Mouse (Mus musculus): ENCODE data around the gene Rbfox2.
A peak's percentile ranks its signal among the peaks of the same experiment; 100 is the strongest.

Rbfox2 gene

GRCm38 (mm10) chr15:77268415-77268814 lies 38.4 kb downstream of the Rbfox2 start:
- no peak for DNase-seq

- DNase-seq: no peak
Measured at GRCm38 (mm10) chr15:77265318-77265717, 41.5 kb downstream of the Rbfox2 start.

- DNase-seq: no peak
Measured at GRCm38 (mm10) chr15:77264314-77264713, 42.5 kb downstream of the Rbfox2 start.

GRCm38 (mm10) chr15:77262782-77263181 lies 44.0 kb downstream of the Rbfox2 start:
- no peak for DNase-seq

- DNase-seq: peak; percentile 63
Measured at GRCm38 (mm10) chr15:77257437-77258229, 49.2 kb downstream of the Rbfox2 start.

- no peak for DNase-seq
Measured at GRCm38 (mm10) chr15:77256782-77257181, 50.0 kb downstream of the Rbfox2 start.

- no peak for DNase-seq
Measured at GRCm38 (mm10) chr15:77254636-77255035, 52.2 kb downstream of the Rbfox2 start.

GRCm38 (mm10) chr15:77254128-77254527 lies 52.7 kb downstream of the Rbfox2 start:
- DNase-seq: no peak

GRCm38 (mm10) chr15:77251706-77252105 lies 55.1 kb downstream of the Rbfox2 start:
- DNase-seq: no peak

- no peak for DNase-seq
Measured at GRCm38 (mm10) chr15:77250806-77251205, 56.0 kb downstream of the Rbfox2 start.

- DNase-seq: no peak
Measured at GRCm38 (mm10) chr15:77249421-77249820, 57.4 kb downstream of the Rbfox2 start.

- DNase-seq: peak; percentile 82
Measured at GRCm38 (mm10) chr15:77245418-77246365, 61.1 kb downstream of the Rbfox2 start.

- no peak for DNase-seq
Measured at GRCm38 (mm10) chr15:77244634-77245033, 62.2 kb downstream of the Rbfox2 start.

GRCm38 (mm10) chr15:77243876-77244560 lies 62.8 kb downstream of the Rbfox2 start:
- no peak for DNase-seq

- no peak for DNase-seq
Measured at GRCm38 (mm10) chr15:77240607-77241006, 66.2 kb downstream of the Rbfox2 start.

- no peak for DNase-seq
Measured at GRCm38 (mm10) chr15:77239564-77239963, 67.2 kb downstream of the Rbfox2 start.

- DNase-seq: no peak
Measured at GRCm38 (mm10) chr15:77237661-77238060, 69.1 kb downstream of the Rbfox2 start.

GRCm38 (mm10) chr15:77236055-77236567 lies 70.7 kb downstream of the Rbfox2 start:
- DNase-seq: no peak

GRCm38 (mm10) chr15:77235551-77235950 lies 71.3 kb downstream of the Rbfox2 start:
- no peak for DNase-seq

GRCm38 (mm10) chr15:77234296-77234695 lies 72.5 kb downstream of the Rbfox2 start:
- DNase-seq: no peak

- no peak for DNase-seq
Measured at GRCm38 (mm10) chr15:77230144-77230543, 76.7 kb downstream of the Rbfox2 start.

- no peak for DNase-seq
Measured at GRCm38 (mm10) chr15:77226831-77227354, 79.9 kb downstream of the Rbfox2 start.

GRCm38 (mm10) chr15:77225858-77226257 lies 80.9 kb downstream of the Rbfox2 start:
- no peak for DNase-seq

Data from right cerebral cortex, postnatal 25 days (tissue).